ENCODE assay signal across 8 mouse cellular contexts in the genomic region with DNA sequence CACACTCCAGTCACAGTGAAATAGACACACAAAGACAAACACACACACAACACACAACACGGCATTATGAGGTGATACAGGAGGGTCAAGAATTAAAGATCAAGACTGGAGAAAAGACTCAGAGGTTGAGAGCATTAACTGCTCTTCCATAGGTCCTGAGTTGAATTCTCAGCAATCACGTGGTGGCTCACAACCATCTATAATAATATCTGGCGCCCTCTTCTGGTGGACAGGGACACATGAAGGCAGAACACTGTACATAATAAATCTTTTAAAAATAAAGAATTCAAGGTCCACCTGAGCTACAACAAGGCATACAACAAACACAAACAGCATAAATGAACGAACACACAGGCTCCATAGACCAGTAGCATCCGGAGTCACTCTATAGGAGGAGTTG. TPM values are rescaled to one million over a fixed set of nuclear protein-coding genes. Genes with fewer than 3 reads are reported as not detected.
DNase-seq lines count a peak whose midpoint lies in the region; ATAC-seq and TF ChIP-seq lines count a peak whose summit lies in the region.

No protein-coding gene starts in this region.

- intact Hi-C loops in heart, adult 2 months (cut with DNase I) = loop anchor here (1.0 kb wide), 2 partner anchors 13 to 1333 kb away; no protein-coding TSS in a partner anchor
- intact Hi-C loops in heart, postnatal 36 days (cut with DNase I) = loop anchor here (1.0 kb wide), 1 partner anchor 13 kb away; no protein-coding TSS in a partner anchor

- no peaks in the 10 kb centered on the region for H3K36me3 ChIP-seq in heart, adult 2 months (ENCODE audit: control insufficient read depth, insufficient read depth, low read length)
- peaks cover 17 to 23% of the 10 kb centered on the region in 2 experiments for H3K36me3 ChIP-seq in CH12.LX (replicated peaks in 1 of 2; ENCODE audit: control insufficient read depth in 1 of 2, insufficient read depth in 1 of 2, low read length in 1 of 2)
- peaks cover 18% of the 10 kb centered on the region for H3K36me3 ChIP-seq in forebrain, embryonic 15.5 days
- H3K36me3 ChIP-seq in liver, postnatal 0 days (replicated peaks; ENCODE audit: insufficient read depth, low read length) = peaks cover 6% of the 10 kb centered on the region; the same call in 1 of the 2 replicates
- peaks cover 26% of the 10 kb centered on the region for H3K36me3 ChIP-seq in heart, embryonic 10.5 days

- no peak overlapping the region for H3K4me3 ChIP-seq in heart, adult 2 months
- H3K4me3 ChIP-seq in CH12.LX (replicated peaks in 1 of 3; ENCODE audit: low read depth in 2 of 3, low read length in 2 of 3, poor library complexity in 1 of 3) = no peak overlapping the region
- no peak overlapping the region for H3K4me3 ChIP-seq in forebrain, embryonic 15.5 days
- no peak overlapping the region for H3K4me3 ChIP-seq in liver, postnatal 0 days (ENCODE audit: low read depth, low read length)
- H3K4me3 ChIP-seq in heart, embryonic 10.5 days = no peak overlapping the region

- dilution Hi-C loops in CH12.LX (cut with MboI; ENCODE audit: extremely low pct_ligation_motif_present, extremely low pct_unique_long_range_greater_than_20kb, low sequenced_read_pairs) = no loop called here

- in situ Hi-C loops in CH12.LX (cut with MboI; ENCODE audit: low pct_ligation_motif_present, low pct_unique_long_range_greater_than_20kb, low sequenced_read_pairs) = loop anchor here (5.0 kb wide), 1 partner anchor 1333 kb away; no protein-coding TSS in a partner anchor

- no peaks in the 10 kb centered on the region for H3K27me3 ChIP-seq in heart, adult 2 months (ENCODE audit: control insufficient read depth, insufficient read depth, low read length)
- no peaks in the 10 kb centered on the region for H3K27me3 ChIP-seq in CH12.LX (replicated peaks)
- peaks cover 5% of the 10 kb centered on the region; the same call in 1 of the 2 replicates for H3K27me3 ChIP-seq in forebrain, embryonic 15.5 days
- H3K27me3 ChIP-seq in liver, postnatal 0 days (ENCODE audit: insufficient read depth, low read length) = no peaks in the 10 kb centered on the region
- H3K27me3 ChIP-seq in heart, embryonic 10.5 days (ENCODE audit: insufficient read depth, poor library complexity, severe bottlenecking) = no peaks in the 10 kb centered on the region

- H3K4me2 ChIP-seq in CH12.LX (ENCODE audit: insufficient read depth, low read depth, poor library complexity, severe bottlenecking) = no peak overlapping the region
- H3K4me2 ChIP-seq in forebrain, embryonic 15.5 days (replicated peaks) = no peak overlapping the region
- no peak overlapping the region for H3K4me2 ChIP-seq in liver, postnatal 0 days (ENCODE audit: low read depth, low read length)

- WGBS in heart, adult 2 months = 25% methylated on average over 5 of the region's 5 CpGs
- 31% methylated on average over 5 of the region's 5 CpGs for WGBS in forebrain, embryonic 15.5 days
- 33% methylated on average over 5 of the region's 5 CpGs for WGBS in liver, postnatal 0 days (ENCODE audit: insufficient replicate concordance)
- WGBS in heart, embryonic 10.5 days = 26% methylated on average over 5 of the region's 5 CpGs

- DNase-seq in heart, adult 2 months = no peak
- no peak for DNase-seq in heart, postnatal 36 days
- DNase-seq in CH12.LX (ENCODE audit: extremely low read depth) = peak; percentile 76
- no peak for DNase-seq in liver, postnatal 0 days
- DNase-seq in retina, postnatal 7 days (ENCODE audit: low read depth, low spot score) = peak; percentile 63
- no peak for DNase-seq in heart, embryonic 10.5 days (ENCODE audit: low spot score)
- no peak for DNase-seq in frontal cortex, adult 2 months (ENCODE audit: extremely low spot score in 1 of 2, low spot score in 1 of 2)

- H3K9me3 ChIP-seq in CH12.LX (replicated peaks; ENCODE audit: low read length) = peaks cover 4% of the 10 kb centered on the region
- H3K9me3 ChIP-seq in forebrain, embryonic 15.5 days = no peaks in the 10 kb centered on the region
- H3K9me3 ChIP-seq in liver, postnatal 0 days (ENCODE audit: low read length) = peaks cover 7% of the 10 kb centered on the region; the same call in 1 of the 2 replicates
- H3K9me3 ChIP-seq in heart, embryonic 10.5 days = no peaks in the 10 kb centered on the region

- no peak for TF ChIP-seq EP300 in heart, adult 2 months (IDR thresholded peaks at IDR 0.05; ENCODE audit: insufficient read depth, low read depth, low read length)
- no peak for TF ChIP-seq EP300 in CH12.LX (IDR thresholded peaks at IDR 0.05; ENCODE audit: low read length)
- TF ChIP-seq EP300 in liver, postnatal 0 days (IDR thresholded peaks at IDR 0.05; ENCODE audit: low read depth) = no peak

- peak; percentile 71 for ATAC-seq in forebrain, embryonic 15.5 days (replicated peaks)
- ATAC-seq in liver, postnatal 0 days = peak; percentile 78

- TF ChIP-seq CTCF in heart, adult 2 months (IDR thresholded peaks at IDR 0.05) = peak; percentile 19; the same call in 1 of the 2 replicates
- peak in 1 of 2 experiments; percentile 56; a peak in 2 of 4 replicates for TF ChIP-seq CTCF in CH12.LX (conservative IDR thresholded peaks at IDR 0.05 in 1 of 2, IDR thresholded peaks at IDR 0.05 in 1 of 2; ENCODE audit: low read depth in 2 of 2, low read length in 2 of 2)
- peak; percentile 53 for TF ChIP-seq CTCF in liver, postnatal 0 days (IDR thresholded peaks at IDR 0.05; ENCODE audit: low read depth)

- H3K27ac ChIP-seq in heart, adult 2 months = no peak overlapping the region
- no peak overlapping the region for H3K27ac ChIP-seq in CH12.LX (ENCODE audit: insufficient read depth, low read depth)
- no peak overlapping the region for H3K27ac ChIP-seq in forebrain, embryonic 15.5 days (replicated peaks)
- no peak overlapping the region for H3K27ac ChIP-seq in liver, postnatal 0 days (ENCODE audit: low read depth)
- H3K27ac ChIP-seq in heart, embryonic 10.5 days = no peak overlapping the region

- no peak for TF ChIP-seq POLR2A in heart, adult 2 months (IDR thresholded peaks at IDR 0.05; ENCODE audit: insufficient read depth, low read depth, low read length)
- TF ChIP-seq POLR2A in CH12.LX (IDR thresholded peaks at IDR 0.05; ENCODE audit: low read depth, low read length) = no peak

- no peak for TF ChIP-seq RAD21 in CH12.LX (IDR thresholded peaks at IDR 0.05; ENCODE audit: low read depth, low read length)

- no peak overlapping the region for H3K9ac ChIP-seq in heart, adult 2 months (ENCODE audit: low read depth, low read length)
- no peak overlapping the region for H3K9ac ChIP-seq in CH12.LX (ENCODE audit: insufficient read depth, low read depth)
- H3K9ac ChIP-seq in forebrain, embryonic 15.5 days (replicated peaks) = no peak overlapping the region
- no peak overlapping the region for H3K9ac ChIP-seq in liver, postnatal 0 days (replicated peaks)

- H3K79me2 ChIP-seq in heart, adult 2 months (replicated peaks; ENCODE audit: control insufficient read depth, insufficient read depth, low read length) = no peaks in the 10 kb centered on the region
- no peaks in the 10 kb centered on the region for H3K79me2 ChIP-seq in CH12.LX (replicated peaks; ENCODE audit: control insufficient read depth, extremely low read depth, insufficient read depth, poor library complexity, severe bottlenecking)

- H3K4me1 ChIP-seq in heart, adult 2 months (ENCODE audit: control insufficient read depth, insufficient read depth, low read length) = no peaks in the 10 kb centered on the region
- H3K4me1 ChIP-seq in CH12.LX (ENCODE audit: control insufficient read depth in 1 of 2, insufficient read depth in 2 of 2) = peaks cover 0 to 3% of the 10 kb centered on the region in 2 experiments; a peak in 1 of 4 replicates
- no peaks in the 10 kb centered on the region for H3K4me1 ChIP-seq in forebrain, embryonic 15.5 days
- no peaks in the 10 kb centered on the region for H3K4me1 ChIP-seq in liver, postnatal 0 days (ENCODE audit: insufficient read depth)
- no peaks in the 10 kb centered on the region for H3K4me1 ChIP-seq in heart, embryonic 10.5 days

RNA-seq across cellular contexts. Expression of a gene that starts 13.1 kb away (rescaled TPM):
- 100 to 1,000 TPM; 364 to 420 TPM for total RNA-seq in heart, adult 2 months (2021)
- polyA plus RNA-seq in heart, adult 2 months (2012; rRNA removed) = 180 and 194 TPM in 2 replicates
- 100 to 1,000 TPM; 411 to 417 TPM for total RNA-seq in heart, postnatal 36 days (2021)
- total RNA-seq in CH12.LX (2012; rRNA removed) (302 and 359 TPM in 2 replicates), CH12.LX (2014; rRNA removed) (205 and 246 TPM in 2 replicates)
- polyA plus RNA-seq in CH12.LX (2012; ENCODE audit: insufficient read length, low read depth) = 913 and 991 TPM in 2 replicates
- polyA plus RNA-seq in forebrain, embryonic 15.5 days (2015; fragmentation: Nextera tagmentation; extraction: Ambion mirVana) = 864 and 971 TPM in 2 replicates
- 1,510 and 1,549 TPM in 2 replicates for polyA plus RNA-seq in liver, postnatal 0 days (2015; fragmentation: Nextera tagmentation; extraction: Ambion mirVana)
- 1,115 and 1,297 TPM in 2 replicates for polyA plus RNA-seq in heart, embryonic 10.5 days (2016; fragmentation: Nextera tagmentation; extraction: Ambion mirVana)
- 488 and 518 TPM in 2 replicates for polyA plus RNA-seq in frontal cortex, adult 2 months (2012; rRNA removed)

RNA-seq across cellular contexts. Expression of a gene that starts 13.3 kb away (rescaled TPM):
- total RNA-seq in heart, adult 2 months (2021) = 10 to 100 TPM; 38.1 to 39.1 TPM
- 47.8 and 56.4 TPM in 2 replicates for polyA plus RNA-seq in heart, adult 2 months (2012; rRNA removed)
- 10 to 100 TPM; 38.8 to 41.4 TPM for total RNA-seq in heart, postnatal 36 days (2021)
- total RNA-seq in CH12.LX (2012; rRNA removed) (38.2 and 39.9 TPM in 2 replicates), CH12.LX (2014; rRNA removed) (34.3 and 40.6 TPM in 2 replicates)
- polyA plus RNA-seq in CH12.LX (2012; ENCODE audit: insufficient read length, low read depth) = 73.6 and 76.1 TPM in 2 replicates
- polyA plus RNA-seq in forebrain, embryonic 15.5 days (2015; fragmentation: Nextera tagmentation; extraction: Ambion mirVana) = 75.8 and 79.7 TPM in 2 replicates
- polyA plus RNA-seq in liver, postnatal 0 days (2015; fragmentation: Nextera tagmentation; extraction: Ambion mirVana) = 12.5 and 13.4 TPM in 2 replicates
- polyA plus RNA-seq in heart, embryonic 10.5 days (2016; fragmentation: Nextera tagmentation; extraction: Ambion mirVana) = 47.1 and 47.5 TPM in 2 replicates
- polyA plus RNA-seq in frontal cortex, adult 2 months (2012; rRNA removed) = 69.5 and 70.5 TPM in 2 replicates

RNA-seq across cellular contexts. Expression of a gene that starts 17.6 kb away (rescaled TPM):
- 1 to 10 TPM; 1.8 to 1.9 TPM for total RNA-seq in heart, adult 2 months (2021)
- polyA plus RNA-seq in heart, adult 2 months (2012; rRNA removed) = 2.4 and 3.4 TPM in 2 replicates
- total RNA-seq in heart, postnatal 36 days (2021) = 1 to 10 TPM; 2.7 to 2.9 TPM
- total RNA-seq in CH12.LX (2012; rRNA removed) (3.7 and 4.5 TPM in 2 replicates), CH12.LX (2014; rRNA removed) (4.2 and 5.2 TPM in 2 replicates)
- polyA plus RNA-seq in CH12.LX (2012; ENCODE audit: insufficient read length, low read depth) = 4.6 and 6.2 TPM in 2 replicates
- 10.1 and 10.4 TPM in 2 replicates for polyA plus RNA-seq in forebrain, embryonic 15.5 days (2015; fragmentation: Nextera tagmentation; extraction: Ambion mirVana)
- 2.2 and 2.4 TPM in 2 replicates for polyA plus RNA-seq in liver, postnatal 0 days (2015; fragmentation: Nextera tagmentation; extraction: Ambion mirVana)
- polyA plus RNA-seq in heart, embryonic 10.5 days (2016; fragmentation: Nextera tagmentation; extraction: Ambion mirVana) = 5.9 and 7.1 TPM in 2 replicates
- polyA plus RNA-seq in frontal cortex, adult 2 months (2012; rRNA removed) = 6.9 and 7.5 TPM in 2 replicates

RNA-seq across cellular contexts. Expression of a gene that starts 28.5 kb away (rescaled TPM):
- total RNA-seq in heart, adult 2 months (2021) = 10 to 100 TPM in 1 of 2 experiments, 1 to 10 TPM in 1; 8.8 to 10.0 TPM
- 8.7 and 9.1 TPM in 2 replicates for polyA plus RNA-seq in heart, adult 2 months (2012; rRNA removed)
- 10 to 100 TPM; 10.1 to 11.5 TPM for total RNA-seq in heart, postnatal 36 days (2021)
- total RNA-seq in CH12.LX (2012; rRNA removed) = 49.7 and 64.5 TPM in 2 replicates
- total RNA-seq in CH12.LX (2014; rRNA removed) = 36.8 and 39.8 TPM in 2 replicates
- polyA plus RNA-seq in CH12.LX (2012; ENCODE audit: insufficient read length, low read depth) = 69.4 and 72.4 TPM in 2 replicates
- 31.0 and 33.4 TPM in 2 replicates for polyA plus RNA-seq in forebrain, embryonic 15.5 days (2015; fragmentation: Nextera tagmentation; extraction: Ambion mirVana)
- 12.7 and 12.8 TPM in 2 replicates for polyA plus RNA-seq in liver, postnatal 0 days (2015; fragmentation: Nextera tagmentation; extraction: Ambion mirVana)
- 35.8 and 48.1 TPM in 2 replicates for polyA plus RNA-seq in heart, embryonic 10.5 days (2016; fragmentation: Nextera tagmentation; extraction: Ambion mirVana)
- 13.3 and 13.7 TPM in 2 replicates for polyA plus RNA-seq in frontal cortex, adult 2 months (2012; rRNA removed)

RNA-seq across cellular contexts. Expression of a gene that starts 28.8 kb away (rescaled TPM):
- 10 to 100 TPM; 77.7 to 81.0 TPM for total RNA-seq in heart, adult 2 months (2021)
- 28.0 and 29.6 TPM in 2 replicates for polyA plus RNA-seq in heart, adult 2 months (2012; rRNA removed)
- total RNA-seq in heart, postnatal 36 days (2021) = 10 to 100 TPM; 77.0 to 84.7 TPM
- total RNA-seq in CH12.LX (2012; rRNA removed) = 140 and 157 TPM in 2 replicates
- 92.3 and 109 TPM in 2 replicates for total RNA-seq in CH12.LX (2014; rRNA removed)
- 109 and 149 TPM in 2 replicates for polyA plus RNA-seq in CH12.LX (2012; ENCODE audit: insufficient read length, low read depth)
- 198 and 212 TPM in 2 replicates for polyA plus RNA-seq in forebrain, embryonic 15.5 days (2015; fragmentation: Nextera tagmentation; extraction: Ambion mirVana)
- polyA plus RNA-seq in liver, postnatal 0 days (2015; fragmentation: Nextera tagmentation; extraction: Ambion mirVana) = 82.2 and 85.5 TPM in 2 replicates
- polyA plus RNA-seq in heart, embryonic 10.5 days (2016; fragmentation: Nextera tagmentation; extraction: Ambion mirVana) = 161 and 198 TPM in 2 replicates
- polyA plus RNA-seq in frontal cortex, adult 2 months (2012; rRNA removed) = 101 and 130 TPM in 2 replicates

Comparison
In these comparisons a context has a peak if more than half of its experiments do, and no peak if none do; other contexts are left out.
1. DNase-seq: peak in CH12.LX (single experiment) and retina, postnatal 7 days (single experiment); none in heart, adult 2 months (0 of 2), heart, postnatal 36 days (0 of 2), liver, postnatal 0 days (single experiment), heart, embryonic 10.5 days (single experiment) and frontal cortex, adult 2 months (0 of 2).